Mouse (Mus musculus) 3T3-L1 (cell line): ENCODE measurements at regions not wholly inside any gene's neighbourhood (a gene's known extent, or its start where the extent isn't known, plus 50 kb on each side); places are given as distances from the start of the nearest gene placed in this dataset.

Source experiments
- DNase-seq: peaks from one replicate; pipeline ENCODE4 v3.0.0-alpha.2; 2015; ENCODE audit warnings: low read depth, low spot score

DNA sequence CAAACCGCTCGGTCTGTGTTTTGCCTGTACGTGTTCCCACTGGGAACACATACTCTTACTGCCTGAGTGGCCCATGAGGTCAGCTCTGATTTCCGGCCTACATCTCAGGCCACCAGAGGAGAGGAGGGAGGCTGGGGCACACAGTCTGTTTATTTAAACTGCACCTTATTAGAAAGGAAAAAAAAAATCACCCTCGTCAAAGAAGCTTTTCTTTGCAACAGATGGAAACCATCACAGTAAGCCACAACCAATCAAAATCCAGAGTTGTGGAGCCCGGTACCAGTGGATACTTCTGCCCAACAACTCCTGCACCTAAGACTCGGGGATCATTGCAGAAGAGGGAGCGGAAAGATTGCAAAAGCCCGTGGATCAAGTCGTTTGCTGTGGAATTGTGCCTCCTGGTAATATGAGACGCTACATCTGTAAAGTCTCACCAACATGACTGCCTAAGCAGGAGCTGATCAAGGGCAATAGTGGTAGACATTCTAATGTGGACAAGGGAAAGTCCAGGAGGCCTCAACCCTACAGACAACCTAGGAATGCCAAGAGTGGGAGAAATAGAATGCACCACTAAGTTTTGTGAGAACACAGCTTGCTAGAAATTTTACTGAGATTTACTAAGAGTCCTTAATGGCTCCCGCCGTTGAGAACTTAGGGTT is 60.5 kb downstream of the Uqcrfs1 start:
- no peak for DNase-seq

DNA sequence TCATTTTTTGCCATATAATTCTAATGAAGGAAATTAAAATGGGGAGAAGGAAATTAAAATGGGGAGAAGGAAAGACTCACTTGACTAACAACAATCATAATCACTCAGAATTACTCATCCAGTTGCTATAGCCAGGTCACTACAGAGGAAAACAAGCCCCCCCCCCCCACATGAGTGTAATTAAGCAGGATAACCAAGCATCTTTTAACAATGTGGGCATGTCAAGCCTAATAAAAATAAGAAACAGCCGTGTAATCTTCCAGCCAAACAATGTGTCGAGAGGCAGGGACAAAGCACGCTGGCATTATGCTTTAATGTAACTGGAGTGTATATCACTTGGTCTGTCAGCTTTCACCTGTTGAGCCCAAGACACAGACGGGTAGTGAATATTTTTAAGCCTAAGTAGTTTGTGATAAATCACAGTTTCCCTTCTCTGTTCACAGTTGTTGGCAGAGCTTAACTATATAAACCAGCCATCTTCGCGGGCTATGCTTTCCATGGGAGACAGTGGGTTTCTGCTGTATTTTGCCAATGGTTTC is 66.0 kb downstream of the Uqcrfs1 start:
- DNase-seq: no peak

DNA sequence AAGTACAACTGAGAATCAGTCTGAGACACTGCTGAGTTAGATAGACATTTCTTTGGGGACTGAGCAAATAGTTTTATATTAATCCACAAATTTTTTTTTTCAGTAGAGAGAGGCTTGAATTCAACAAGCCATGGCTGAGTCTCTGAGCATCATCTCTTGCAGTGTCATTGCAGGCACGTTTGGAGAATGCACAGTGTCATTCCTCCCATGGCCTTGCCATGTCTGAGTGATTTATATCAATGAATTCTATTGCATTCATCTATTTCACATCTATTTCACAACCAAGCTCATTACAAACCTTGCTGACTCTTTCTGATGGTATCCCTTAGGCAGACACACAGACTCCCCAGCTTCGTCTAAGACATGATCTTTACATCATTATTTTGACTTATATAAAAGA is 66.6 kb downstream of the Uqcrfs1 start:
- no peak for DNase-seq

DNA sequence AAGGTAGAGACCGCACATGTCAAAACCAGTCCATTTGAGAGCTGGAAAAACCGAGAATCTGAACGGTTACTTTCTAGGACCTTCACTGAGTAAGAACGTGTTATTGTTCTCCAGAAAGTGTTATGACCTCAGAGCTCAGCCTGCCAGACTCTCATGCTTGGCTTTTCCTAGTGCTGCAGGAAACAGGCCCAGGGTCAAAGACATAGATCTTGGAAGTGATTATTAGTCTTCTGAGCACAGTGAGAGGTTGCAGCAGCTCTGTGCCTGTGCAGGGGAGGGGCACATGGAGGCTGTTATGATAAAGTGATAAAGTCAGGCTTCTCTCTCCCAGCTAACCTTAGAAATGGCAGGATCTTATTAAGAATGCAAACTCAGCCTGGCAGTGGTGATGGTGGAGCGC is 73.9 kb downstream of the Uqcrfs1 start:
- no peak for DNase-seq

DNA sequence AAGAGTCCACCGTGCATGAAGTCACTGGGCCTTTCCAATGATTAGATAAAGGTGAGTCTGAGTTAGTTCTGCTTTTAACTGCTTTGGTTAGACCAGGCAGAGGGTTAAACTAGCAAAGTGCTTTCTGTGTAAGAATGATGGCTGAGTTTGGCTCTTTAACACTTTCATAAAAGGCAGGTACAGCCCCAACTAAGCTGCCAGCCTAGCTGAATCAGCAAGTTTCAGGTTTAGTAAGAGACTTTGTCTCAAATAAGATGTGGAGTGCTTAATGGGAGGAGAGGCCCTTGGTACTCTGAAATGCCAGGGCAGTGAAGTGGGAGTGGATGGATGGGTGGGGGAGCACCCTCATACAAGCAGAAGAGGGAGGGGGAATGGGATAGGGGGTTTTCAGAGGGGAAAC is 78.1 kb downstream of the Uqcrfs1 start:
- no peak for DNase-seq

DNA sequence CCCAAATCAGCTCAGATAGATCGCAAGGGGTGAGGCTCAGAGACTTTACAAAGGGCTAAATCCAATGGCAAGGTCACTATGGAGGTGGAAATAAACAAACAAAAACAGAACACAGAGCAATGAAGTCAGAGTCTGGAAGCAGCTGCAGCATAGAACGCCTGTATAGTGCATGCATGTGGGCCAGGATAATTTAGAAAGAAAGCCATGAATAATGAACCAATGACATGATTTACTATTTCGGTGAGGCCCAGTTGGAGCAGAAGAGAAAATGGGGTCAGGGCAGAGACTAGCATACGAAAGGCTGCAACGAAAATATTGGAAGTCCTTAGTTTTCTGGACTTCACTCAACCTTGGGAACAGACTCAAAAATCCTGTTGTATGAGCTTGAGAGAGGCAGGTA is 79.7 kb downstream of the Uqcrfs1 start:
- no peak for DNase-seq

DNA sequence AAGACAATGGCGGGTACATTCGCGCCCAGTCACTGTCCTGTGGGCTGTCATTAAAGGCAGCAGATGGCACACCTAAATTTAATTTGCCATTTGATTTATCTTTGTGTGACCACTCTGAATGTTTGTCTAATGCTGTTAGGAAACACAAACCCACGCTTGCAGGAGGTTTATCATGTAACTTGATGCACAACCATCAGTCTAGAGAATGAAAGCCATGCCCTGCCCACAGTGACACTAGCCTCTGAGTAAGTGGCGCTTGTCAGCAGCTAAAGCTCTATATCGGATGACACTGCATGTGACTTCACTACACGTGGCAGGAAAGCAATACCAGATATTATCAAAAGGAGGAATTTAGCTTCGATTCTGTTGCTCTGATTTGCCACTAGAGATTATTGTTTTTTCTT is 89.9 kb downstream of the Uqcrfs1 start:
- DNase-seq: no peak

DNA sequence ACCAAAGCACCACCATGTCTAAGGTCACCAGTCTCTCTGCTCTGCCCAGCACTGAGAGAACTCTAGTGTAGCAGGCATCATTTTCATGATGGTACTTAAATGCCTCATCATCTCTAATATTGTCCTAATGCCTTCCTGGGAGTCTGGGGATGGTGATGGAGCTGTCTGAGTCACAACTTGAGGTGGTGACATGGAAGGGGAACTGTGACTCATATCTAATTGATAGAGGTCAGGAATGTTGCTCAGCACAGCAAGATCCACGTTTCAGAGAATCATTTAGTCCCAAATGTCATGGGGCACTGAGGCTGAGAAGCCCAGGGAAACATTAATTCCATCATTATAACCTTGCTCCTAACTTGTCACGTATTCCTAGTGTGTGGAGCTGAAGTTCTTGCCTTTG is 93.0 kb downstream of the Uqcrfs1 start:
- peak; percentile 47 for DNase-seq

DNA sequence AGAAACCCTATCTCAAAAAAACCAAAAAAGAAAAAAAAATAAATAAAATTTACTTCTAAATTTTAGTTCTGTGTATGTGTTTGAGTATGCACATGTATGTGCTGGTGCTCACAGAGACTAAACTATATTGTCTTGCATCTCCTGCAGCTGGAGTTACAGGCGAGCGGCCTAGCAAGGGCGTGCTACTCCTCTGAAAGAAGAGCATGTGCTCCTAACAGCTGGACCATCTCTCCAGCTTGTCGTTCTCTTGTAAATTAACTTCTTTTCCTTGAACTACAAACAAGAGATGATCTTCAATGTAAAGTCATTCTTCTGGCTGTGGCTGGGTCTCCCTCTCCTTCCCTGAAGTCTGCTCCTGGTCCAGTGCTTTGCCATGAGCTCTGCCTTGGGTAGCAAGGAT is 96.3 kb downstream of the Uqcrfs1 start:
- DNase-seq: no peak
